Mouse (Mus musculus) lung, postnatal 25 days (tissue): Measurements from ENCODE around the gene Krtap4-1.
"Not testable (repeated sequence)": the region's sequence is repeated elsewhere in the genome, so short reads cannot be mapped to it uniquely, and the experiment has no call there.

Source experiments
- DNase-seq: peaks from one replicate; pipeline ENCODE4 v3.0.0; 2022; ENCODE audit warnings: low spot score

Gene Krtap4-1

GRCm38 (mm10) chr11:99628138-99628537, at the start of gene Krtap4-1:
TSS of gene Krtap4-1 (minus strand) at chr11:99628238.
- DNase-seq: no peak

- DNase-seq: no peak
These were observed 37.8 kb upstream of the Krtap4-1 start, which contains the start of gene Krtap4-6 for GRCm38 (mm10) chr11:99665860-99666259. TSS of gene Krtap4-6 (minus strand) at chr11:99665960.

GRCm38 (mm10) chr11:99662802-99663201, 34.8 kb upstream of the Krtap4-1 start:
- DNase-seq: no peak

GRCm38 (mm10) chr11:99659256-99659655, 31.2 kb upstream of the Krtap4-1 start:
- no peak for DNase-seq

GRCm38 (mm10) chr11:99658467-99659010, 30.5 kb upstream of the Krtap4-1 start, which contains the start of gene Gm11563:
TSS of gene Gm11563 (minus strand) at chr11:99658960.
- not testable (repeated sequence) for DNase-seq

- DNase-seq: no peak
These were observed 29.0 kb upstream of the Krtap4-1 start for GRCm38 (mm10) chr11:99657051-99657450.

GRCm38 (mm10) chr11:99650136-99650535, 22.1 kb upstream of the Krtap4-1 start, which contains the start of gene Gm11555:
TSS of gene Gm11555 (minus strand) at chr11:99650236.
- DNase-seq: no peak

GRCm38 (mm10) chr11:99646444-99646843, 18.4 kb upstream of the Krtap4-1 start:
- DNase-seq: no peak

GRCm38 (mm10) chr11:99644351-99644750, 16.3 kb upstream of the Krtap4-1 start:
- no peak for DNase-seq

- not testable (repeated sequence) for DNase-seq
These were observed 15.6 kb upstream of the Krtap4-1 start, which contains the start of gene Krtap4-7 for GRCm38 (mm10) chr11:99643635-99644139. TSS of gene Krtap4-7 (minus strand) at chr11:99644089.

GRCm38 (mm10) chr11:99640926-99641325, 12.9 kb upstream of the Krtap4-1 start:
- no peak for DNase-seq

GRCm38 (mm10) chr11:99637086-99637485, 9.0 kb upstream of the Krtap4-1 start:
- DNase-seq: no peak

GRCm38 (mm10) chr11:99634653-99635134, 6.7 kb upstream of the Krtap4-1 start, which contains the start of gene Krtap4-2:
TSS of gene Krtap4-2 (minus strand) at chr11:99635084.
- no peak for DNase-seq

- no peak for DNase-seq
These were observed 5.3 kb upstream of the Krtap4-1 start for GRCm38 (mm10) chr11:99633293-99633692.

- no peak for DNase-seq
These were observed 2.9 kb upstream of the Krtap4-1 start for GRCm38 (mm10) chr11:99630890-99631289.

- DNase-seq: no peak
These were observed 7.7 kb downstream of the Krtap4-1 start, which contains the start of gene Gm11562 for GRCm38 (mm10) chr11:99620335-99620734. TSS of gene Gm11562 (minus strand) at chr11:99620435.

- no peak for DNase-seq
These were observed 13.2 kb downstream of the Krtap4-1 start, which contains the start of gene Krtap2-4 for GRCm38 (mm10) chr11:99614796-99615363. TSS of gene Krtap2-4 (minus strand) at chr11:99614846.

- not testable (repeated sequence) for DNase-seq
These were observed 17.9 kb downstream of the Krtap4-1 start, which contains the start of gene Gm11937 for GRCm38 (mm10) chr11:99610089-99610488. TSS of gene Gm11937 (minus strand) at chr11:99610189.

GRCm38 (mm10) chr11:99609126-99609525, 18.9 kb downstream of the Krtap4-1 start:
- no peak for DNase-seq

- not testable (repeated sequence) for DNase-seq
These were observed 24.8 kb downstream of the Krtap4-1 start, which contains the start of gene Gm11938 for GRCm38 (mm10) chr11:99603208-99603607. TSS of gene Gm11938 (minus strand) at chr11:99603308.

- DNase-seq: not testable (repeated sequence)
These were observed 30.3 kb downstream of the Krtap4-1 start, which contains the start of gene Krtap9-3 for GRCm38 (mm10) chr11:99597742-99598141. TSS of gene Krtap9-3 (minus strand) at chr11:99598105.

GRCm38 (mm10) chr11:99590981-99591380, 37.1 kb downstream of the Krtap4-1 start, which contains the start of gene Krtap1-3:
TSS of gene Krtap1-3 (minus strand) at chr11:99591339.
- DNase-seq: no peak

- no peak for DNase-seq
These were observed 42.9 kb downstream of the Krtap4-1 start for GRCm38 (mm10) chr11:99585096-99585495.
